Mouse (Mus musculus) fibroblast of lung, adult 2 months (primary cell): ENCODE results near the gene Crtac1.

Source experiments
- DNase-seq: peaks from one replicate; pipeline ENCODE4 v3.0.0-alpha.2; 2011; ENCODE audit warnings: low read depth

Gene Crtac1

GRCm38 (mm10) chr19:42279611-42280010, 152.0 kb downstream of the Crtac1 start:
- no peak for DNase-seq

DNA sequence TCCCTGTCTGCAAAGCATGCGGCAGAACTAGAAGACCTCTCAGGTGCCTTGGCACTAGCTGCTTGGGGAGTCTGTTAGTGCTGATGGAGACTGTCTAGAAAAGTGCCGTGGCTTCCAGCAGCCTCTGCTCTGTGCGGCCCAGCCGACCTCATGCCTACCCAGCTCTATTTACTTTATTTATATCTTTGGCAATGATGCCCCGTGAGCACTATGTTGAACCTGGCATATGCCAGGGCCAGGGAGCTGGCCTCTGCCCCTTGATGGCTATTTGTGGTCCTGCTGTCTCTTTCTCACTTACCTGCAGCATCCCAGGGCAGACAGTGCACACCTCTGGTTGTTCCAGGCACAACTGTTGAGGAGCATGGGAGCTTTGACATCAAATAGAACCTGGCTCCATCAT, 153.1 kb downstream of the Crtac1 start:
- DNase-seq = no peak

DNA sequence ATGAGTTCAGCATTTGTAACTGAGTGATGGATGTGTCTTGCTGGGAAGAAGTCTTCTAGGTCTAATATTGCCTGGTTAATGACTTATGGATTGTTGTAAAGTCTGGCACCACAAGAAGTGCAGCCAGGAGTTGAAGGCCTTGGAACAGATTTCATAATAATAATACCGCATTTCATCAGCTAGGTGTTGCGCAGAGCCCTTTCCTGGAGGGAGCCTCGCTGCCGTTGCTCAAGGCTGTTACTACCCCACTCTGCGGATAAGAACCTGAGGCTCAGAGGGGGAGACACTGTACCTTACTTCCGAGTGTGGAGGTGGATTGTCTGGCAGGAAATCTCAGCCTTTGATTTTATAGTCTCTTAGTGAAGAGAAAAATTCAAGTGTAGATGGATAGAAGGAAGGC, 154.3 kb downstream of the Crtac1 start:
- DNase-seq = no peak

- DNase-seq = peak; percentile 32
Observed at GRCm38 (mm10) chr19:42272003-42272963, 159.3 kb downstream of the Crtac1 start.

- DNase-seq = no peak
Observed at GRCm38 (mm10) chr19:42271182-42271581, 160.4 kb downstream of the Crtac1 start.

- DNase-seq = no peak
Observed at GRCm38 (mm10) chr19:42270119-42270518, 161.5 kb downstream of the Crtac1 start.

DNA sequence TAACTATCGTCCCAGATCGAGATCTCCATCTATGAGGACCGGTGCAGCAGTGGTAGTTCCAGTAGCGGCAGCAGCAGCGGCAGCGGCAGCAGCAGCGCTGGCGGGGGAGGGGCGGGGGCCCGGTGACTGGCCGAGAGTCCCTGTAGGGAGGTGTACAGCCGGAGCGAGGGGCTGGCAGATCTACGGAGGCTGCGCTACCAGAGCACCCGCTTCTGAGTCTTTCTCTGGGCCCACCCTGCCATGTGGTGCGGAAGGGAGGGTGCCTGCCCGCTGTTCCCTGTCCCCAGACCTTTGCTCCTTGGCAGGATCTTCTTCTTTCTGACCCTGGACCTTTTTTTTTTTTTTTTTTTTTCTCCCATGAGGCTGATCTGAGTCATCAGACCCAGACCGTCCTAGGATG, 163.2 kb downstream of the Crtac1 start:
- no peak for DNase-seq

- no peak for DNase-seq
Observed at GRCm38 (mm10) chr19:42263524-42263923, 168.1 kb downstream of the Crtac1 start.

DNA sequence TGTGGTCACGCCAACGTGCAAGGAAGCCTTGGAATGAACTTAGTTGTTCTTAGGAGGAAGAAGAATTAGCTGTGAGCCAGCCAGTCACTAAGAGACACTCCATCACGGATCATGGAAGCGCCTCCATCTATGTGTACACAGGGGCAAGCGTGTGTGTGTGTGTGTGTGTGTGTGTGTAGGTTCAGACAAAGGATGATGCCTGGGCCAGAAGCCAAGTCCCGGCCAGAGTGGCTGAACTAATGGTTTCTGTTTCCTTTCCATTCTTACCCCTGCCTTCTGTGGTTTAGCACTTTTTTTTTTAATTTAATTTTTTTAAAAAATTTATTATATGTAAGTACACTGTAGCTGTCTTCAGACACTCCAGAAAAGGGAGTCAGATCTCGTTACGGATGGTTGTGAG, 171.1 kb downstream of the Crtac1 start:
- DNase-seq = no peak

GRCm38 (mm10) chr19:42258596-42258995, 173.0 kb downstream of the Crtac1 start:
- no peak for DNase-seq

DNA sequence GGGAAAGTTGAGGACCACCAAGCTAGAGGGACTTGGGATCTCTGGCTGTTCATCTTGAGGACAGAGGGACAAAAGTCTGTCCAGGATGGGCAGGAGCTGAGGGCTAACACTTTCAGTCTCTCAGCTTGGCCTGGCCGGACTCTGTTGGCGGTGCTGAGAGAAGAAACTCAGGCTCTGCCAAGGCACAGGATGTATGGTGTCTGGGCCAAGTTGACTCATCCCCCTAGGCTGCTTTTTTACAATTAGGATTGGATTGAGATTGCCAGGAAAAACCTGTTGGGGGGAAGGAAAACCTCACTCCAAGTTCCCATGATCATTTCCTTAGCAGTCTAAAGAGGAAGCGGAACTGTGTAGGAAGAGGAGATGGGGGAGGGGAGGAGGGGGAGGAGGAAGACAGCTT, 173.6 kb downstream of the Crtac1 start:
- no peak for DNase-seq

- no peak for DNase-seq
Observed at GRCm38 (mm10) chr19:42257241-42257635, 174.3 kb downstream of the Crtac1 start.

DNA sequence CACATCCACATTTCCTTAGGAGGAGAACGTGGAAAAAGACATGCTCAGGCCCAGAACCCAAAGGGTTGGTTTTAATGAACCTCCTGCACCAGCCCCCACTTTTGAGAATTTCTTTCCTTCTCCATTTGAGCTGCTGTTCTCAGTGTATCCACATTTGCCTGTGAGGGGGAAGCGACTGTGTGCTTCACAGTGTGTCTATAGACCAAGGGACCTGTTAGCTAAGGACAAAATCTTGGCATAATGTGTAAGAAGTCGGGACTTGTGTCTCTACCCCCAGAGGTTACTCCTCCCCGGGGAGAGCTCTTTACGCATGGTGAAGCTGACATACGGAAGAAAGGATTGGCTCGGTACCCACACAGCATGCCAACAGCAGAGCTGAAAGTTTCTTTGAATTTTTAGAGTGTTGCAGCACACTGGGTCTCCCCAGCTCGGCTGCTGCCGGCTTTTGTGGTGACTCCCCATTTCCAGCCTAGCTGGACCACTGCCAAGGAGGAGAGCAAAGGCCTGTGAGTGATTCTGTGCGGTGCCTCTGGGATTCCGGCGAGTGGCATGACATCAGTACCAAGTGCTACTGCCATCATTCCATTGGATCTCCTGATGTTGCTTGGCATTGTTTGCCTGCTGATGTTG, 174.9 kb downstream of the Crtac1 start:
- no peak for DNase-seq

DNA sequence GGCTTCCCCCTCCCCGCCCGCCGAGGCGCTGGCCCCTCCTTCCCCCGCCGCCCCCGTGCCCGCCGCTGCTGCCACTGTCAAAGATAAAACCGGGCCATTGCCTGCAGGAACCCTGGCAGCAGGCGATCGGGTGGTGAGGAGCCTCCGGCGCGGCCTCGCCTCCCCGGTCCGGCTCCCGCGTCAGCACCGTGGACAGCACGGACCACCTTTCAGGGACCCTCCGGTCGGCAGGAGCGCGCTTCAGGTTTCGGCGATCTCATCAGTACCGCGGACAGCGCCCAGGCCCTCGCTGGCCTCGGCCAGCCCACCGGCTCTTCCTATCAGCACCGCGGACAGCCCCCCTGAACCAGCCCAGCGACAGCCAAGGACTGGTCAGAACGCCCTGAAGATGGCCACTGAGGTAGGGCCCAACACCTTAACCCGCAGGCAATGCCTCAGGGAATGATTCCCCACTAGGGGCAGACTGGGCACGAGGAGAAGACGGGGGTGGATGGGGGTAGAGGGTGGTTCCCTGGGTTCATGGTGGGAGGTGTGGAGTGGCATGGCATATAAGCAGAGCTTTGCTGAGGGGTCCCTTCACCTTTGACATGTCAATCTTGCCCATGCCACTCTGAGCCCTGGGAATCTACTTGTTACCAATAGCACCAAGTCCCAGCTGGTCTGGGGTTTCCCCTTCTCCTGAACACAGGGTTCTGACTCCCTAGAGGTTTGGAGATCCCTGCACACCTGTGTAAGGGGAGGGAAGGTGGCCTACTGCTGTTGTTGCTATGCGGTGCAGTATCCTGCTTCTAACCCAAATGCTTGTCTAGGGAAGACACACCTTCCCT, 175.6 kb downstream of the Crtac1 start:
- no peak for DNase-seq

DNA sequence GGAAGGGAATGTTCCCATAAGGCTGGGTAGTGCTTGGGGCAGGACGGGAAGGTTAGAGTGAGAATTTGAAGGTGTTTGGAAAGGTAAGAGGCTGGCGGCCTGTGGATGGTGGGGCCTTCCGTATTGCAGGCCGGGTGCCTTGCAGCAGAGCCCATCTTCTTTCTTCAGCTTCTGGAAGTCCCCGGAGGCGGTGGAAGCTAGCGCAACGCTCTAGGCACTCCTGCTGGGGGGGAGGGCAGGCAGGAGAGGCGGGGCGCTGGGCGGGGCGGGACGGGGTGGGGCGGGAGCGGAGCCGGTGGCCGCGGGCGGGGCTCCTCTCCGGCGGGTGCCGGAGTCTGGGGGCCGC, 176.2 kb downstream of the Crtac1 start:
- no peak for DNase-seq

DNA sequence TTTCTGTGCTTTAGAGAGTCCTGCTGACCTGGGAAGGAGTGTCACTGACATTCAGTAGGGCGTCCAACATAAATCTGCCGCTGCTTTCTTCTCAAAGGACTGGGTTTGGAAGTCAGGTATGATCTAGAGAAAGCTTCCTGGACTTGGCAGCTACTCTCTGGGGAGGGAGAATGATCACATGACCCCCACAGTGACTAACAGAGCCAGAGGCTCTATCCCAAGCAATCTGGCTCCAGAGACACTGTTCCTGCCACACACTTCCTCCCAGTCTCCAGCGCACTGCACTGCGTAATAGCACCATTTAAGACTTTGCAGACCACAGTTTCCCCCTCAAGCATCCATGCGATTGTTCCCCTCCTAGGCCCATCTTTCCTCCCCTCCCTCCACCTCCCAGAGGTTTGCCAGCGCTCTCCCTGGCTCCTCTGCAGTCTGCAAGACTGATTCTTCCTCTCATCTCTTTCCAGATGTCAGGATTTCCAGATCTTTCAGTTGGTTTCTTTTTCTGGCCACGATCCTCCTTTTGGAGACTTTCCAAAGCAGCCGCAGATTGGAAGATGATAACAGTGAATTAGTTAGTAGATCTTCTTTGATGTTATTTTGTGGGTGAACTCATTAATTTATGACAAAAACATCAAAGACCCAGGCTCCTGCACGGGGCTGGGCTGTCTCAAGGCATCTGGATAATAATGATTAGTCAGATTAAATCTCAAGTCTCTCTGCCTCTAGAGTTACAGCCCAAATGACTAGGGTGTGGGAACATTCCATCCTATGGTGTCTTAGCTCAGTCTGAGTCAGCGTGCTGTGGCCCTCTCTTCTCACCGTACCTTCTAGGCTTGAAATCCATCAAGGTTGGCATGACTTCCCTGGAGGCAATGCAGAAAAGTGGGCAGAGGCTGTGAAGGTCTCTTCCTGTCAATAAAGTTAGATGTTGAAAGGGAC, 181.3 kb downstream of the Crtac1 start:
- DNase-seq = no peak

DNA sequence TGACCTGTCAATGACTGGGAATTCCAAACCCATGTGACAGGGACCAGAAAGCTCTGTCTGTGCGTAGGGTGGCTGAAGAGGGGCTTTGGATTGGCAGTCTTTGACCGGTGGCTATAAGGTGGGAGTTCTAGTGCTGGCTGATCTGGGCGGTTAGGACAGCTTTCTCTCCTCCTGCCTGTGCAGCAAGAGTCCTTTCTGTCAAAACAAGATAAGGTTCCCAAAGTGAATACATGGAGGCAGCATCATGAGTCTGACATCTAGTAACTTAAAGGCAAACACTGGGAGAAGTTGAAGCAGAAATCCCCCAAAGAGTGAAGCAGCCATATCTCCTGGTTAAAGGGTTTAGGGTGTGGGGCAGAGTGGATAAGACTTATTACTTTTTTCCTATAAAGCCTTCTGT, 184.1 kb downstream of the Crtac1 start, which contains the start of gene Golga7b:
Golga7b (plus strand) TSS at position 56 of the 400 bp plus-strand sequence.
- DNase-seq = no peak

DNA sequence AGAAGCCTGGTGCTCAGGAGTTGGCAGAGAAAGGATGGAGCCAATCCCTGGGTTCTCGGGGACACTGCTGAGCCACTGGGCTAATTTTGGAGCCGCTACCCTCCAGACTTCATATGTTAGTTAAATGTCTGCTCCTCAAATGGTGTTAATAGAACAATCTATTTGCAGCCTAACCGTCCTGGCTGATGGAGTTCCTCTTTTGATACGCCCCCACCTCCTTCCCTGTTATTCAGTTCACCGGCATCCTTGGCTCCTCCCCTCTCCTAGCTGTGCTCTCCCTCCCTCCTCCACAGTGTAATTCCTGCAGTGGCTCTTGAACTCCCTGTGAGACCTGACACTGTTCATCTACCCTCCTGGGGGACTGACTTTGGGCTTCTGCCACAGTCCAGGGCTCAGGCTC, 185.0 kb downstream of the Crtac1 start:
- no peak for DNase-seq

- no peak for DNase-seq
Observed at GRCm38 (mm10) chr19:42243401-42243800, 188.2 kb downstream of the Crtac1 start.

GRCm38 (mm10) chr19:42240881-42241280, 190.7 kb downstream of the Crtac1 start:
- DNase-seq = no peak

DNA sequence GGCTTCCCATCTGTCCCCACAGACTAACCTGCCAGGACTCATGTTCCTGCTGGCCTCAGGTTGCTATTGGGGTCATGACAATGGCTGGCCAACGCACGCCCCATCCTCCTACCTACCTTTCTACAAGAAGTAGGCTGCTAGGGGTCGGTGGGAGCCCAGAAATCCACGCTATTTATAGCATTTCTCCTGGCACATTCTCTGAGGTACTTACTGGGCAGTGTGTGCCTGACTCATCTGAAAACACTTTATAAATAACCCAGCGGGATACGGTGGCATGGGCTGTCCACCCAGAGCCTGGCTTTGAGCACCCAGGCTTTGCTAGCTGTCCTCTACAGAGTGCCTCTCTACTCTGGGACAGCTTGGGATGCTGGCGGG, 193.3 kb downstream of the Crtac1 start:
- no peak for DNase-seq
